Mouse (Mus musculus) limb, embryonic 13.5 days (tissue): ENCODE data around the gene Foxo1. TPM values are rescaled to one million over a fixed set of nuclear protein-coding genes. Genes with fewer than 3 reads are reported as not detected.

Source experiments
- ATAC-seq: fragments of 200-750 bp; cut with Nextera tagmentation; 2 replicates; pipeline ENCODE4 v1.8.0; 2017; ENCODE audit warnings: low read depth, moderate number of reproducible peaks, moderate TSS enrichment; ENCODE audit not compliant: low FRiP score
- H3K27ac ChIP-seq: fragments of 300-500 bp; sonication (generic); 2 replicates; pipeline ENCODE4 v1.5.1; 2015; ENCODE audit warnings: inconsistent platforms, mild to moderate bottlenecking, moderate library complexity
- H3K27me3 ChIP-seq: fragments of 300-500 bp; sonication (generic); 2 replicates; pipeline ENCODE4 v1.6.1; 2015; ENCODE audit warnings: mild to moderate bottlenecking, inconsistent platforms
- H3K36me3 ChIP-seq: fragments of 300-500 bp; sonication (generic); 2 replicates; pipeline ENCODE4 v1.6.1; 2015; ENCODE audit warnings: inconsistent platforms, mild to moderate bottlenecking, moderate library complexity
- H3K4me1 ChIP-seq: fragments of 300-500 bp; sonication (generic); 2 replicates; pipeline ENCODE4 v1.6.1; 2015; ENCODE audit warnings: inconsistent platforms
- H3K4me2 ChIP-seq: fragments of 300-500 bp; sonication (generic); replicated peaks from 2 replicates; pipeline ENCODE4 v1.6.1; 2015; ENCODE audit warnings: inconsistent platforms, mild to moderate bottlenecking, moderate library complexity
- H3K4me3 ChIP-seq: fragments of 300-500 bp; sonication (generic); 2 replicates; pipeline ENCODE4 v1.5.1; 2015; ENCODE audit warnings: moderate library complexity, mild to moderate bottlenecking, inconsistent platforms
- H3K9ac ChIP-seq: fragments of 300-500 bp; sonication (generic); 2 replicates; pipeline ENCODE4 v1.6.1; 2015; ENCODE audit warnings: mild to moderate bottlenecking, inconsistent platforms
- H3K9me3 ChIP-seq: fragments of 300-500 bp; sonication (generic); 2 replicates; pipeline ENCODE4 v1.6.1; 2016; ENCODE audit warnings: inconsistent platforms
- WGBS: fragments of 180-500 bp; shearing (Covaris S2); methylation state at CpG from one replicate; pipeline ENCODE4 v1.1.7; 2015; 5-methylcytosine and 5-hydroxymethylcytosine counted together
- polyA plus RNA-seq: library from polyadenylated mRNA; unstranded; fragments of >200 nt; fragmentation: Nextera tagmentation; extraction: Ambion mirVana; gene quantifications from 2 replicates; pipeline ENCODE4 v1.2.1, GENCODE M21; 2015

Gene Foxo1
- polyA plus RNA-seq, 1 experiment from 2014 or later = 5.5 TPM

DNA sequence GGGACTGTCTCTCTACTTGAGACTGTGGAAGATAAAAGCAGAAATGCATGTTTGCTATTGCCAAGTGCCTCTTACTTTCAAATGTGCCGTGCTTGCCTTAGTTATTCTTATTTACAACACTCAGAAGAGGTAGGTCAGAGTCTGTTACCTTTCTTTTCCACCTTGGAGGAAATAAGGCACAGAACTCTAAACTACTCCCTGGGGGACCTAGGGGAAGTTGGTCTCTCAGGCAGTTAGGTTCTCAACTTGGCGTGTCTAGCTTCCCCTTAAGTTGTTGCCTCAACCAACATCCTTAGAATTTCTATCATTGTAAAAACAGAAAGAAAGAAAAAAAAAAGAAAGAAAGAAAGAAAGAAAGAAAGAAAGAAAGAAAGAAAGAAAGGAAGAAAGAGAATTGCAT lies 124.4 kb downstream of the Foxo1 start:
- no peak for ATAC-seq
- Histone ChIP-seq H3K4me1 (peaks cover 11% of the 10 kb centered on the region; the same call in 1 of the 2 replicates), H3K9ac (no peak overlapping the region), H3K4me3 (no peak overlapping the region), H3K4me2 (no peak overlapping the region), H3K36me3 (no peaks in the 10 kb centered on the region), H3K9me3 (no peaks in the 10 kb centered on the region; the same call in 1 of the 2 replicates), H3K27ac (no peak overlapping the region), H3K27me3 (no peaks in the 10 kb centered on the region; the same call in 1 of the 2 replicates)
- 52% methylated on average over 2 of the region's 2 CpGs for WGBS

DNA sequence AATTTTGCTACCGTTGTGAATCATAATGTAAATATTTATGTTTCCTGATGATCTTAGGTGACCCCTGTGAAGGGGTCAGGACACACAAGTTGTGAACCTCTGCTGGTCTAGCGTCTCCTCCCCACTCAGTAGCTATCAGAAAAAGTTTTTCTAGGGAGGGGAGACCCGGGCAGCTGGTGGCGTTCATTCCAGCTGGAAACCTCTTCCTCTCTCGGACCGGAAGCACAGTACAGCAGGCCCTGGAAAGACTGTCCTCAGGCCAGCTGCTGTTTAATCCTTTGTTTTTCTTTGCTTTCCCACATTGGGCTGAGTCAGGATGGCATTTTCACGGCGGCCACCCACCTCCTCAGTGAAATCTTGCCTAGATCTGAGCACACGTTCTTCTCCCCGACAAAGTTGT lies 125.0 kb downstream of the Foxo1 start:
- WGBS = 74% methylated on average over 10 of the region's 10 CpGs

GRCm38 (mm10) chr3:52396121-52396731 lies 128.1 kb downstream of the Foxo1 start:
- WGBS = 69% methylated on average over 13 of the region's 13 CpGs
- no peak overlapping the region for H3K9ac ChIP-seq
- peaks cover 23% of the 10 kb centered on the region for H3K4me1 ChIP-seq
- H3K4me2 ChIP-seq = no peak overlapping the region
- no peak overlapping the region for H3K4me3 ChIP-seq
- H3K27ac ChIP-seq = no peak overlapping the region
- H3K9me3 ChIP-seq = no peaks in the 10 kb centered on the region
- H3K36me3 ChIP-seq = no peaks in the 10 kb centered on the region
- peaks cover 12% of the 10 kb centered on the region for H3K27me3 ChIP-seq
- no peak for ATAC-seq

More for the DNA sequence above, 125.0 kb downstream of the Foxo1 start:
- no peak for ATAC-seq
- H3K36me3 ChIP-seq = no peaks in the 10 kb centered on the region
- peaks cover 3% of the 10 kb centered on the region; the same call in 1 of the 2 replicates for H3K27me3 ChIP-seq
- H3K27ac ChIP-seq = no peak overlapping the region
- H3K4me1 ChIP-seq = peaks cover 10% of the 10 kb centered on the region; the same call in 1 of the 2 replicates
- H3K9me3 ChIP-seq = no peaks in the 10 kb centered on the region; the same call in 1 of the 2 replicates
- H3K4me2 ChIP-seq = no peak overlapping the region
- no peak overlapping the region for H3K9ac ChIP-seq
- no peak overlapping the region for H3K4me3 ChIP-seq

DNA sequence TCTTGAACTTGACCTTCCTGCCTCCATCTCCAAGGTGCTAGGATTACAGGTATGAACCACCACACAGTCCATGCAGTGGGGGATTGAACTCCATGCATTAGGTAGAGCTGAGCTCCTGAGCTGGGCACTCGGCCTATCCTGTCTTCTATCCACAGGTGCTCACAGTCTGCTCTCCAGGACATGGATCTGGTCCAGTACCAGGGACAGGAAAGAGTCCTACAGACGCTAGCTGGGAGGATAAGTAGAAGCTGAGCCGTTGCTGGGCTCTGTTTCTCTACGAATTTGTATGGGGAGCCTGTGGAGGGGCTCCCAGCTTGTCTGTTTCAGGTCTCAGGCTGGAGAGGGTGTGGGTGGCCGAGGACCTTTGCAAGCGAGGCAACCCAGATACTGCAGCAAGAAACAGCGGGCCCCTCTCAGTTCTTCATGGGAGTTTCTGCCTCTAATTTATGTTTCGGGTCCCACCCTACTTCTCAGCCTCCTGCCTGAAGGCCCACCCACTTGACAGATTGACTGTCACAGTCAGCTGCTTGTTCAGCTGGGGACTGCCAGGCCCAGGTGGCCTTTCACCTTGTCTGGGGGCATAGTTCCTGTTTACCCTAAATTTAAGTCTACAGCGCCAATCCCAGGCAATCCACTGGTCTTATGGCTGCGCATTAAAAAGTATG lies 128.9 kb downstream of the Foxo1 start:
- no peak for ATAC-seq
- Histone ChIP-seq H3K9me3 (no peaks in the 10 kb centered on the region), H3K27ac (no peak overlapping the region), H3K4me2 (no peak overlapping the region), H3K36me3 (no peaks in the 10 kb centered on the region), H3K9ac (no peak overlapping the region), H3K4me3 (no peak overlapping the region), H3K4me1 (peaks cover 27% of the 10 kb centered on the region), H3K27me3 (peaks cover 12% of the 10 kb centered on the region)
- 64% methylated on average over 10 of the region's 10 CpGs for WGBS

DNA sequence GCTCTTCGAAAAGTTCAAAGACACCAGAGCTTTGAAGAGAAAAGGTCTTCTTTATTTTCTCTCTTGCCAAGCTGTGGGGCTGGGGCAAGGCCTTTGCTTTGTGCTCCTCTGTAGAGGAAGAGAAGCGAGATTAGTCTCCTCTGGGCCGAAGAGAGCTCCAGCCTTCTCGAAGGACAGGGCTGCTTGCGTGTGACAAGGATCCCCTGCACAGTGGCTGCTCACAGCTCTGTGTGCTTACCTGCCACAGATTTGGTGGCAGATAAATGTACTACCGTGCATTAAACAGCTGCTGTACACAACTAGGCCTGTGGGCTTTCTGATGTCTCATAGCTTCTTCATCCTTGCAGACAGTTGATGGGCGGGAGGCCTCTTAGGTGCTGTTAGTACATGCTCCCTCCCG lies 129.8 kb downstream of the Foxo1 start:
- H3K4me1 ChIP-seq = peaks cover 27% of the 10 kb centered on the region
- H3K9me3 ChIP-seq = no peaks in the 10 kb centered on the region
- H3K4me3 ChIP-seq = no peak overlapping the region
- ATAC-seq = no peak
- no peak overlapping the region for H3K27ac ChIP-seq
- 79% methylated on average over 8 of the region's 8 CpGs for WGBS
- no peaks in the 10 kb centered on the region for H3K36me3 ChIP-seq
- H3K9ac ChIP-seq = no peak overlapping the region
- peaks cover 12% of the 10 kb centered on the region for H3K27me3 ChIP-seq
- H3K4me2 ChIP-seq = no peak overlapping the region

GRCm38 (mm10) chr3:52400284-52401161 lies 132.4 kb downstream of the Foxo1 start:
- Histone ChIP-seq H3K27ac (peak overlapping the region; percentile 48), H3K4me3 (peak overlapping the region; percentile 39; the same call in 1 of the 2 replicates), H3K4me1 (peaks cover 32% of the 10 kb centered on the region), H3K9ac (peak overlapping the region; percentile 52; the same call in 1 of the 2 replicates), H3K9me3 (no peaks in the 10 kb centered on the region), H3K4me2 (peak overlapping the region; percentile 75), H3K27me3 (peaks cover 12% of the 10 kb centered on the region), H3K36me3 (no peaks in the 10 kb centered on the region)
- WGBS = 10% methylated on average over 19 of the region's 19 CpGs
- ATAC-seq = no peak

GRCm38 (mm10) chr3:52401162-52401928 lies 133.2 kb downstream of the Foxo1 start:
- H3K4me1 ChIP-seq = peaks cover 27% of the 10 kb centered on the region
- no peaks in the 10 kb centered on the region for H3K9me3 ChIP-seq
- H3K27me3 ChIP-seq = peaks cover 12% of the 10 kb centered on the region
- peak overlapping the region; percentile 75 for H3K4me2 ChIP-seq
- WGBS = 1% methylated on average over 26 of the region's 26 CpGs
- H3K27ac ChIP-seq = peak overlapping the region; percentile 61
- H3K36me3 ChIP-seq = no peaks in the 10 kb centered on the region
- ATAC-seq = peak; percentile 71
- peak overlapping the region; percentile 39 for H3K4me3 ChIP-seq
- H3K9ac ChIP-seq = peak overlapping the region; percentile 52

Other genes with a start within 250 kb of the Foxo1 start
- gene Maml3, start 163.3 kb upstream of the Foxo1 start, polyA plus RNA-seq = 5.1 and 5.3 TPM in 2 replicates